Mouse (Mus musculus) A20 (cell line): ENCODE results near the gene Gm10563.
"Not testable (repeated sequence)": the region's sequence is repeated elsewhere in the genome, so short reads cannot be mapped to it uniquely, and the experiment has no call there.

ENCODE experiments used
- DNase-seq: peaks from one replicate; pipeline ENCODE4 v3.0.0-alpha.2; 2011; ENCODE audit warnings: low read depth, low spot score

The Gm10563 gene

GRCm38 (mm10) chr4:155599901-155600825, 45.0 kb downstream of the Gm10563 start:
- DNase-seq = peak; percentile 25

GRCm38 (mm10) chr4:155598536-155598935, 46.7 kb downstream of the Gm10563 start:
- DNase-seq = no peak

GRCm38 (mm10) chr4:155596606-155597005, 48.6 kb downstream of the Gm10563 start:
- peak; percentile 39 for DNase-seq

- DNase-seq = no peak
These were observed 49.4 kb downstream of the Gm10563 start for GRCm38 (mm10) chr4:155595777-155596176.

- no peak for DNase-seq
These were observed 51.4 kb downstream of the Gm10563 start for GRCm38 (mm10) chr4:155593780-155594179.

- DNase-seq = no peak
These were observed 54.0 kb downstream of the Gm10563 start for GRCm38 (mm10) chr4:155591012-155591719.

GRCm38 (mm10) chr4:155589356-155589755, 55.9 kb downstream of the Gm10563 start:
- DNase-seq = no peak

GRCm38 (mm10) chr4:155582279-155582905, 62.8 kb downstream of the Gm10563 start:
- DNase-seq = no peak

GRCm38 (mm10) chr4:155580420-155580819, 64.8 kb downstream of the Gm10563 start:
- DNase-seq = peak; percentile 43

GRCm38 (mm10) chr4:155578336-155579125, 66.7 kb downstream of the Gm10563 start:
- DNase-seq = no peak

GRCm38 (mm10) chr4:155577741-155578140, 67.5 kb downstream of the Gm10563 start:
- no peak for DNase-seq

GRCm38 (mm10) chr4:155577132-155577531, 68.1 kb downstream of the Gm10563 start:
- no peak for DNase-seq

GRCm38 (mm10) chr4:155575521-155575920, 69.7 kb downstream of the Gm10563 start:
- no peak for DNase-seq

- no peak for DNase-seq
These were observed 70.3 kb downstream of the Gm10563 start for GRCm38 (mm10) chr4:155574931-155575330.

- no peak for DNase-seq
These were observed 71.3 kb downstream of the Gm10563 start for GRCm38 (mm10) chr4:155573876-155574275.

GRCm38 (mm10) chr4:155573155-155573554, 72.1 kb downstream of the Gm10563 start:
- no peak for DNase-seq

GRCm38 (mm10) chr4:155571442-155571841, 73.8 kb downstream of the Gm10563 start:
- DNase-seq = no peak

- DNase-seq = not testable (repeated sequence)
These were observed 74.9 kb downstream of the Gm10563 start for GRCm38 (mm10) chr4:155570315-155570714.

- DNase-seq = no peak
These were observed 75.4 kb downstream of the Gm10563 start for GRCm38 (mm10) chr4:155569818-155570217.

- no peak for DNase-seq
These were observed 76.4 kb downstream of the Gm10563 start for GRCm38 (mm10) chr4:155568632-155569370.

GRCm38 (mm10) chr4:155568170-155568569, 77.0 kb downstream of the Gm10563 start:
- peak; percentile 67 for DNase-seq
